ENCODE assay signal across 8 mouse cellular contexts in genomic region chr19:56396669-56397621, GRCm38 (mm10). TPM values are rescaled to one million over a fixed set of nuclear protein-coding genes. Genes with fewer than 3 reads are reported as not detected.
DNase-seq lines count a peak whose midpoint lies in the region; ATAC-seq and TF ChIP-seq lines count a peak whose summit lies in the region.

Gene Casp7 (plus strand): TSS chr19:56397129.

- peak within 1 kb of the TSS; percentile 39 for H3K27ac ChIP-seq in forebrain, embryonic 15.5 days (replicated peaks)
- H3K27ac ChIP-seq in macrophage: peak within 1 kb of the TSS; percentile 66

- H3K27me3 ChIP-seq in G1E (ENCODE audit: insufficient read depth, low read length): no peaks in the 10 kb centered on the region
- H3K27me3 ChIP-seq in forebrain, embryonic 15.5 days: peaks cover 13% of the 10 kb centered on the region; the same call in 1 of the 2 replicates

- 1% methylated on average over 76 of the region's 78 CpGs for WGBS in forebrain, embryonic 15.5 days
- WGBS in macrophage (ENCODE audit: missing documents): 3% methylated on average over 61 of the region's 78 CpGs

- peaks cover 32% of the 10 kb centered on the region; the same call in 1 of the 2 replicates for H3K79me2 ChIP-seq in macrophage (ENCODE audit: inconsistent target)

- peak within 1 kb of the TSS; percentile 55 for H3K9ac ChIP-seq in forebrain, embryonic 15.5 days (replicated peaks)

- peaks cover 80% of the 10 kb centered on the region for H3K4me1 ChIP-seq in G1E (ENCODE audit: insufficient read depth, low read depth, low read length)
- peaks cover 13% of the 10 kb centered on the region for H3K4me1 ChIP-seq in forebrain, embryonic 15.5 days

- no peaks in the 10 kb centered on the region for H3K9me3 ChIP-seq in G1E (replicated peaks)
- no peaks in the 10 kb centered on the region for H3K9me3 ChIP-seq in forebrain, embryonic 15.5 days

- ATAC-seq in G1E (ENCODE audit: extremely low read depth, insufficient number of reproducible peaks, low FRiP score, poor library complexity, severe bottlenecking): peak; percentile 5; the same call in 1 of the 2 replicates
- peak; percentile 69 for ATAC-seq in forebrain, embryonic 15.5 days (replicated peaks)

- H3K4me2 ChIP-seq in forebrain, embryonic 15.5 days (replicated peaks): peak within 1 kb of the TSS; percentile 99

- TF ChIP-seq CTCF in G1E (IDR thresholded peaks at IDR 0.05; ENCODE audit: low read depth, low read length): no peak

- peak; percentile 72 for DNase-seq in G1E (ENCODE audit: low spot score)
- DNase-seq in brain, adult 2 months (ENCODE audit: low read depth, low spot score): peak; percentile 70
- DNase-seq in heart, postnatal 4 days: peak; percentile 79
- peak; percentile 25 to 29 for DNase-seq in layer of hippocampus, postnatal 25 days (ENCODE audit: extremely low spot score in 1 of 2, low spot score in 1 of 2)
- DNase-seq in retina, postnatal 7 days (ENCODE audit: low read depth, low spot score): peak; percentile 33
- peak; percentile 55 for DNase-seq in urinary bladder, adult 2 months (ENCODE audit: low spot score)

- peak within 1 kb of the TSS; percentile 73 for H3K4me3 ChIP-seq in G1E (ENCODE audit: low read depth, low read length)
- peak within 1 kb of the TSS; percentile 57 for H3K4me3 ChIP-seq in forebrain, embryonic 15.5 days
- H3K4me3 ChIP-seq in macrophage (ENCODE audit: inconsistent target): peak within 1 kb of the TSS; percentile 78

- H3K36me3 ChIP-seq in G1E (replicated peaks) (peaks cover 33% of the 10 kb centered on the region), macrophage (ENCODE audit: inconsistent target) (no peaks in the 10 kb centered on the region)
- H3K36me3 ChIP-seq in forebrain, embryonic 15.5 days: no peaks in the 10 kb centered on the region

RNA-seq across cellular contexts. Expression of gene Casp7, which starts in this region (rescaled TPM):
- total RNA-seq in G1E (2014; fragmentation: Nextera tagmentation): 77.6 and 86.8 TPM in 2 replicates
- total RNA-seq in G1E (2017): 41.0 and 43.2 TPM in 2 replicates
- 9.9 and 14.5 TPM in 2 replicates for polyA plus RNA-seq in G1E (2012)
- 14.7 TPM in 2 replicates for polyA plus RNA-seq in forebrain, embryonic 15.5 days (2015; fragmentation: Nextera tagmentation; extraction: Ambion mirVana)
- total RNA-seq in heart, postnatal 4 days (2021): 10 to 100 TPM; 26.1 to 26.4 TPM
- 1 to 10 TPM; 2.0 to 2.5 TPM for total RNA-seq in layer of hippocampus, postnatal 25 days (2021)
- 100 to 1,000 TPM in 2 of 26 experiments, 10 to 100 TPM in 24; 14.0 to 143 (median 40.7) TPM for total RNA-seq in macrophage (2018; cell fraction: chromatin; rRNA removed)
- total RNA-seq in macrophage (2018; cell fraction: cytosol; rRNA removed): 10 to 100 TPM; 28.7 to 61.4 (median 47.1) TPM
- total RNA-seq in macrophage (2018; cell fraction: nucleus; rRNA removed): 100 to 1,000 TPM in 4 of 26 experiments, 10 to 100 TPM in 22; 19.0 to 163 (median 49.6) TPM
- polyA plus RNA-seq in macrophage (2018): 21.3 to 42.3 TPM (median 28.0 TPM) in 3 replicates
- polyA plus RNA-seq in urinary bladder, adult 2 months (2012; rRNA removed): 14.4 and 16.7 TPM in 2 replicates

Comparison
In these comparisons a context has a peak if more than half of its experiments do, and no peak if none do; other contexts are left out.
1. Peak in every context shown above with its lines: DNase-seq, ATAC-seq, H3K4me3 ChIP-seq and H3K27ac ChIP-seq.
2. RNA of gene Casp7 (total RNA-seq): 41.0 to 86.8 TPM in G1E and 26.1 to 26.4 TPM in heart, postnatal 4 days; 2.0 to 2.5 TPM in layer of hippocampus, postnatal 25 days; every median in the first group is over 4 times any median in the second.
3. DNase-seq: peak in every context shown above with its lines; median percentile 79 in heart, postnatal 4 days; 72 in G1E; 70 in brain, adult 2 months; 55 in urinary bladder, adult 2 months; 33 in retina, postnatal 7 days; 27 in layer of hippocampus, postnatal 25 days.